Mouse (Mus musculus): ENCODE results near the gene Foxp4.

GRCm38 (mm10) chr17:47936591-47936990 is 12.1 kb upstream of the Foxp4 start:
- TF ChIP-seq CTCF (IDR thresholded peaks at IDR 0.05; ENCODE audit: borderline replicate concordance, insufficient read depth, low read length) (no peak), POLR2A (IDR thresholded peaks at IDR 0.05; ENCODE audit: low read depth, low read length) (no peak)

Measured in embryonic fibroblast, embryonic 13.5 days (primary cell).